Mouse (Mus musculus) hindbrain, embryonic 13.5 days (tissue): ENCODE data around the gene Rasgef1c. TPM values are rescaled to one million over a fixed set of nuclear protein-coding genes. Genes with fewer than 3 reads are reported as not detected.

Experiments used
- ATAC-seq: fragments of 200-750 bp; cut with Nextera tagmentation; 2 replicates; pipeline ENCODE4 v1.8.0; 2017; ENCODE audit warnings: moderate TSS enrichment; ENCODE audit not compliant: low FRiP score
- H3K27ac ChIP-seq: fragments of 300-500 bp; sonication (generic); 2 replicates; pipeline ENCODE4 v1.5.1; 2015; ENCODE audit warnings: inconsistent platforms, mild to moderate bottlenecking, moderate library complexity
- H3K27me3 ChIP-seq: fragments of 300-500 bp; sonication (generic); 2 replicates; pipeline ENCODE4 v1.6.1; 2015; ENCODE audit warnings: mild to moderate bottlenecking, inconsistent platforms
- H3K36me3 ChIP-seq: fragments of 300-500 bp; sonication (generic); 2 replicates; pipeline ENCODE4 v1.6.1; 2015; ENCODE audit warnings: mild to moderate bottlenecking, inconsistent platforms
- H3K4me1 ChIP-seq: fragments of 300-500 bp; sonication (generic); replicated peaks from 2 replicates; pipeline ENCODE4 v1.6.1; 2015; ENCODE audit warnings: inconsistent platforms
- H3K4me2 ChIP-seq: fragments of 300-500 bp; sonication (generic); 2 replicates; pipeline ENCODE4 v1.6.1; 2015; ENCODE audit warnings: inconsistent platforms, mild to moderate bottlenecking, moderate library complexity
- H3K4me3 ChIP-seq: fragments of 300-500 bp; sonication (generic); 2 replicates; pipeline ENCODE4 v1.5.1; 2015; ENCODE audit warnings: mild to moderate bottlenecking, inconsistent platforms
- H3K9ac ChIP-seq: fragments of 300-500 bp; sonication (generic); 2 replicates; pipeline ENCODE4 v1.6.1; 2015; ENCODE audit warnings: mild to moderate bottlenecking, inconsistent platforms
- H3K9me3 ChIP-seq: fragments of 300-500 bp; sonication (generic); 2 replicates; pipeline ENCODE4 v1.6.1; 2016; ENCODE audit warnings: inconsistent platforms
- WGBS: fragments of 180-500 bp; shearing (Covaris S2); methylation state at CpG from one replicate; pipeline ENCODE4 v1.1.7; 2015; 5-methylcytosine and 5-hydroxymethylcytosine counted together
- polyA plus RNA-seq: library from polyadenylated mRNA; unstranded; fragments of >200 nt; fragmentation: Nextera tagmentation; extraction: Ambion mirVana; gene quantifications from 2 replicates; pipeline ENCODE4 v1.2.1, GENCODE M21; 2015

Gene Rasgef1c
- polyA plus RNA-seq, 1 experiment from 2014 or later, result 14.4 TPM

- no peaks in the 10 kb centered on the region for H3K36me3 ChIP-seq
- 48% methylated on average over 4 of the region's 4 CpGs for WGBS
- H3K9me3 ChIP-seq, result no peaks in the 10 kb centered on the region
- H3K4me3 ChIP-seq, result no peak overlapping the region
- ATAC-seq, result no peak
- H3K4me2 ChIP-seq, result no peak overlapping the region
- H3K27ac ChIP-seq, result no peak overlapping the region
- H3K9ac ChIP-seq, result no peak overlapping the region
- H3K27me3 ChIP-seq, result no peaks in the 10 kb centered on the region
- no peaks in the 10 kb centered on the region for H3K4me1 ChIP-seq
Observed at GRCm38 (mm10) chr11:49982881-49983280, 81.2 kb downstream of the Rasgef1c start.

- Histone ChIP-seq H3K4me3 (no peak overlapping the region), H3K27me3 (no peaks in the 10 kb centered on the region), H3K4me1 (no peaks in the 10 kb centered on the region), H3K4me2 (no peak overlapping the region), H3K9ac (no peak overlapping the region), H3K9me3 (no peaks in the 10 kb centered on the region), H3K36me3 (no peaks in the 10 kb centered on the region), H3K27ac (no peak overlapping the region)
- WGBS, result 85% methylated on average over 4 of the region's 4 CpGs
- no peak for ATAC-seq
Observed at GRCm38 (mm10) chr11:49983875-49984552, 82.4 kb downstream of the Rasgef1c start.

GRCm38 (mm10) chr11:49985009-49985408, 83.4 kb downstream of the Rasgef1c start:
- Histone ChIP-seq H3K4me2 (no peak overlapping the region), H3K9me3 (no peaks in the 10 kb centered on the region), H3K4me1 (no peaks in the 10 kb centered on the region), H3K27ac (no peak overlapping the region), H3K36me3 (no peaks in the 10 kb centered on the region), H3K27me3 (no peaks in the 10 kb centered on the region), H3K9ac (no peak overlapping the region), H3K4me3 (no peak overlapping the region)
- no peak for ATAC-seq
- 90% methylated on average over 4 of the region's 4 CpGs for WGBS

GRCm38 (mm10) chr11:49986277-49987036, 84.8 kb downstream of the Rasgef1c start:
- 0 out of 2 replicates have a peak, but pooled peaks have one; percentile 72 for ATAC-seq
- Histone ChIP-seq H3K4me1 (no peaks in the 10 kb centered on the region), H3K9ac (no peak overlapping the region), H3K27ac (no peak overlapping the region), H3K4me3 (no peak overlapping the region), H3K4me2 (no peak overlapping the region), H3K27me3 (no peaks in the 10 kb centered on the region), H3K36me3 (no peaks in the 10 kb centered on the region), H3K9me3 (no peaks in the 10 kb centered on the region)
- WGBS, result 24% methylated on average over 10 of the region's 10 CpGs

GRCm38 (mm10) chr11:49994536-49994935, 92.9 kb downstream of the Rasgef1c start:
- no peaks in the 10 kb centered on the region for H3K27me3 ChIP-seq
- H3K4me1 ChIP-seq, result no peaks in the 10 kb centered on the region
- WGBS, result 81% methylated on average over 2 of the region's 2 CpGs
- ATAC-seq, result no peak
- no peak overlapping the region for H3K9ac ChIP-seq
- H3K27ac ChIP-seq, result no peak overlapping the region
- H3K4me2 ChIP-seq, result no peak overlapping the region
- H3K9me3 ChIP-seq, result no peaks in the 10 kb centered on the region
- H3K36me3 ChIP-seq, result no peaks in the 10 kb centered on the region
- H3K4me3 ChIP-seq, result no peak overlapping the region

GRCm38 (mm10) chr11:49996398-49996797, 94.8 kb downstream of the Rasgef1c start:
- no peaks in the 10 kb centered on the region for H3K36me3 ChIP-seq
- H3K4me3 ChIP-seq, result no peak overlapping the region
- no peak overlapping the region for H3K4me2 ChIP-seq
- no peak overlapping the region for H3K9ac ChIP-seq
- H3K27ac ChIP-seq, result no peak overlapping the region
- no peaks in the 10 kb centered on the region for H3K9me3 ChIP-seq
- WGBS, result 85% methylated on average over 4 of the region's 4 CpGs
- no peaks in the 10 kb centered on the region for H3K27me3 ChIP-seq
- no peak for ATAC-seq
- H3K4me1 ChIP-seq, result no peaks in the 10 kb centered on the region

GRCm38 (mm10) chr11:49997321-49997720, 95.7 kb downstream of the Rasgef1c start:
- 82% methylated on average over 5 of the region's 5 CpGs for WGBS
- no peak for ATAC-seq
- H3K27me3 ChIP-seq, result no peaks in the 10 kb centered on the region
- H3K9me3 ChIP-seq, result no peaks in the 10 kb centered on the region
- H3K27ac ChIP-seq, result no peak overlapping the region
- H3K4me3 ChIP-seq, result no peak overlapping the region
- H3K4me2 ChIP-seq, result no peak overlapping the region
- H3K4me1 ChIP-seq, result no peaks in the 10 kb centered on the region
- H3K9ac ChIP-seq, result no peak overlapping the region
- no peaks in the 10 kb centered on the region for H3K36me3 ChIP-seq

- Histone ChIP-seq H3K27me3 (no peaks in the 10 kb centered on the region), H3K4me3 (no peak overlapping the region), H3K36me3 (no peaks in the 10 kb centered on the region), H3K4me2 (no peak overlapping the region), H3K9me3 (no peaks in the 10 kb centered on the region), H3K27ac (no peak overlapping the region), H3K9ac (no peak overlapping the region), H3K4me1 (no peaks in the 10 kb centered on the region)
- ATAC-seq, result no peak
- WGBS, result 95% methylated on average over 4 of the region's 4 CpGs
Observed at GRCm38 (mm10) chr11:50002853-50003252, 101.2 kb downstream of the Rasgef1c start.

- H3K27me3 ChIP-seq, result no peaks in the 10 kb centered on the region
- no peak for ATAC-seq
- no peak overlapping the region for H3K4me3 ChIP-seq
- H3K4me2 ChIP-seq, result no peak overlapping the region
- WGBS, result 72% methylated on average over 10 of the region's 10 CpGs
- H3K36me3 ChIP-seq, result no peaks in the 10 kb centered on the region
- H3K4me1 ChIP-seq, result no peaks in the 10 kb centered on the region
- no peak overlapping the region for H3K9ac ChIP-seq
- no peaks in the 10 kb centered on the region for H3K9me3 ChIP-seq
- no peak overlapping the region for H3K27ac ChIP-seq
Observed at GRCm38 (mm10) chr11:50007776-50008175, 106.1 kb downstream of the Rasgef1c start.

- Histone ChIP-seq H3K9ac (no peak overlapping the region), H3K4me1 (no peaks in the 10 kb centered on the region), H3K9me3 (no peaks in the 10 kb centered on the region), H3K4me3 (no peak overlapping the region), H3K27me3 (no peaks in the 10 kb centered on the region), H3K36me3 (no peaks in the 10 kb centered on the region), H3K27ac (no peak overlapping the region), H3K4me2 (no peak overlapping the region)
- 24% methylated on average over 5 of the region's 5 CpGs for WGBS
- no peak for ATAC-seq
Observed at GRCm38 (mm10) chr11:50008231-50008630, 106.6 kb downstream of the Rasgef1c start.

GRCm38 (mm10) chr11:50013016-50013415, 111.4 kb downstream of the Rasgef1c start:
- no peak overlapping the region for H3K4me3 ChIP-seq
- H3K9ac ChIP-seq, result no peak overlapping the region
- no peak for ATAC-seq
- no peaks in the 10 kb centered on the region for H3K9me3 ChIP-seq
- H3K4me1 ChIP-seq, result no peaks in the 10 kb centered on the region
- H3K27me3 ChIP-seq, result no peaks in the 10 kb centered on the region
- H3K36me3 ChIP-seq, result no peaks in the 10 kb centered on the region
- H3K4me2 ChIP-seq, result no peak overlapping the region
- 84% methylated on average over 6 of the region's 6 CpGs for WGBS
- no peak overlapping the region for H3K27ac ChIP-seq

- H3K4me1 ChIP-seq, result no peaks in the 10 kb centered on the region
- ATAC-seq, result no peak
- H3K9me3 ChIP-seq, result no peaks in the 10 kb centered on the region
- H3K36me3 ChIP-seq, result no peaks in the 10 kb centered on the region
- H3K27me3 ChIP-seq, result no peaks in the 10 kb centered on the region
- no peak overlapping the region for H3K9ac ChIP-seq
- WGBS, result 87% methylated on average over 5 of the region's 5 CpGs
- no peak overlapping the region for H3K4me3 ChIP-seq
- no peak overlapping the region for H3K27ac ChIP-seq
- H3K4me2 ChIP-seq, result no peak overlapping the region
Observed at GRCm38 (mm10) chr11:50016503-50016902, 114.9 kb downstream of the Rasgef1c start.

- Histone ChIP-seq H3K4me1 (no peaks in the 10 kb centered on the region), H3K27me3 (no peaks in the 10 kb centered on the region), H3K9ac (no peak overlapping the region), H3K9me3 (no peaks in the 10 kb centered on the region), H3K36me3 (no peaks in the 10 kb centered on the region), H3K27ac (no peak overlapping the region), H3K4me3 (no peak overlapping the region), H3K4me2 (no peak overlapping the region)
- WGBS, result 79% methylated on average over 7 of the region's 7 CpGs
- no peak for ATAC-seq
Observed at GRCm38 (mm10) chr11:50017511-50017910, 115.9 kb downstream of the Rasgef1c start.
